Comparison of ENCODE assay signal across 13 mouse cellular contexts in genomic region chr11:36257187-36257586, GRCm38 (mm10).
"Had no signal": no experiment of that assay in that cellular context is flagged by ENCODE, and none has a peak within 500 bp of the region (broad histone marks: within the 10 kb centered on the region; RNA-seq: fewer than 3 reads in every experiment).

No protein-coding gene starts in this region.

- DNase-seq: kidney, adult 2 months; kidney, postnatal 25 days; layer of hippocampus, adult 9-11 months; left cerebral cortex, postnatal 4 days; liver; liver, embryonic 13.5 days; liver, postnatal 0 days; lung, postnatal 36 days; right cerebral cortex, postnatal 25 days; thymus, adult 2 months; thymus, postnatal 25 days had no signal

- H3K4me1 ChIP-seq: intestine, embryonic 15.5 days; liver, embryonic 13.5 days had no signal

- H3K4me3 ChIP-seq: intestine, embryonic 15.5 days; kidney, embryonic 15.5 days; liver, embryonic 13.5 days had no signal

- ATAC-seq: intestine, embryonic 15.5 days; liver, postnatal 0 days had no signal

- H3K36me3 ChIP-seq: intestine, embryonic 15.5 days; kidney, embryonic 15.5 days; liver, embryonic 13.5 days had no signal

- H3K9ac ChIP-seq: intestine, embryonic 15.5 days; kidney, embryonic 15.5 days; liver, embryonic 13.5 days; liver, postnatal 0 days had no signal

- H3K9me3 ChIP-seq: intestine, embryonic 15.5 days; kidney, embryonic 15.5 days; liver, embryonic 13.5 days had no signal

- H3K4me2 ChIP-seq: intestine, embryonic 15.5 days; kidney, embryonic 15.5 days; liver, embryonic 13.5 days had no signal

- H3K27ac ChIP-seq: intestine, embryonic 15.5 days; kidney, embryonic 15.5 days; liver, embryonic 13.5 days had no signal

- H3K27me3 ChIP-seq: intestine, embryonic 15.5 days; kidney, embryonic 15.5 days; liver, embryonic 13.5 days had no signal
